Mouse (Mus musculus): ENCODE measurements around the gene Thada. TPM values are rescaled to one million over a fixed set of nuclear protein-coding genes. Genes with fewer than 3 reads are reported as not detected.

Thada gene
- total RNA-seq, 2 experiments from 2014 or later, result 5.3 to 6.1 TPM

- no peak for DNase-seq (ENCODE audit: low spot score)
Measured at GRCm38 (mm10) chr17:84478276-84478675, 12.3 kb upstream of the Thada start.

- DNase-seq (ENCODE audit: low spot score), result no peak
Measured at GRCm38 (mm10) chr17:84477176-84477575, 11.2 kb upstream of the Thada start.

GRCm38 (mm10) chr17:84474312-84474711, 8.3 kb upstream of the Thada start:
- DNase-seq (ENCODE audit: low spot score), result no peak

DNA sequence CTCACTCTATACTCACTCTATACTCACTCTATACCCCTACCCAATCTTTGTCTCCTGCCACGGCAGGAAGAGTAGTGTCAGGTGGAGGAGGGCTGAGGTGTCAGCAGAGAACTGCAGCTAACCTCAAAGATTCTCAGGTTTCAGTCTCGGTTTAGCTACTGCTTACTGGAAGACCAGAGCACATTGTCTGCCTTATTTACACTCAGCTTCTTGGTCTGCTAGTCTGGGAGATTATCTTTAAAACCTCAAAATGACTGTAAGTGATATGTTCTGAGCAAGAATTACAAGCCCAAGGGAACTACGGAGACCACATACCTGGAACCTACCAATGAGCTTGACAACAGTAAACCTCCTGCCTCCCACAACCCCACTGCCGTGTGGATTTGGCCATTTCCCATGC, 31.0 kb downstream of the Thada start:
- DNase-seq (ENCODE audit: low spot score), result no peak

- DNase-seq (ENCODE audit: low spot score), result no peak
Measured at GRCm38 (mm10) chr17:84434233-84434632, 31.8 kb downstream of the Thada start.

DNA sequence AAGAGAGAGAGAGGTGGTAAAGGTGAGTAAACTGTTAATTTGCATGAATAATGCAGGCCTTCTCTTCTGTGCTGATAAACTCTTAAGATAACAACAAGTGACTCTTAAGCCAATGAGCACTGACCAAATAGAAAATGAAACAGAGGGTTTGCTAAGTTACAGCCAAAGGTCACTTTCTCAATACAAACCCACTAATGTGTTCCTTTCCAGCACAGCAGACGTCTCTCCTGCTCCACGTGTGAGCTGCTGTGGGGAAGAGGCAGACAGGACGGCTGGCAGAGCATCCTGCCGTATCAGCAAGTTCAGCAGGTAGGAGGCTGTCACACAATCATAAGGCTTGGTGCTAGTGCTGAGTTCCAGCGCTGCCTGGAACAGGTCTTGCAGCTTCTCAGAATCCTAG, 34.0 kb downstream of the Thada start:
- no peak for DNase-seq (ENCODE audit: low spot score)

DNA sequence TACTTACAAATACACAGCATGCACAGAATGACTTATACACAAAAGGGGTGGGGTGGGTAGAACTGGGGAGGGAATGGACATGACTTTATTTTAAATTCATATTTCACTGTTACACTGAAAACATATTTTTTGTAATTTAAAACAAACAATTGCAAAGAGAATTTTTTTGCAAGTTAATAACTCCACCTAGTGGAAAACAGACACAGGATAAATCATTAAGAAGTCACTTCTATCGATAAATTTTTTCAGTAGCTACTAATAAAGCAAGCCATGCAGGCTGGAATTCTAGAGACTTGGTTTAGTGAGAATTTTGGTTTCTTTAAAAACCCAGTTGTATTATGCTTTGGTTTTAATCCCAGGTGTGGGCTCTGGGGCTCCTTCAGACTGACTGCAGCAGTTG, 41.7 kb downstream of the Thada start:
- no peak for DNase-seq (ENCODE audit: low spot score)

- DNase-seq (ENCODE audit: low spot score), result no peak
Measured at GRCm38 (mm10) chr17:84422916-84423315, 43.1 kb downstream of the Thada start.

DNA sequence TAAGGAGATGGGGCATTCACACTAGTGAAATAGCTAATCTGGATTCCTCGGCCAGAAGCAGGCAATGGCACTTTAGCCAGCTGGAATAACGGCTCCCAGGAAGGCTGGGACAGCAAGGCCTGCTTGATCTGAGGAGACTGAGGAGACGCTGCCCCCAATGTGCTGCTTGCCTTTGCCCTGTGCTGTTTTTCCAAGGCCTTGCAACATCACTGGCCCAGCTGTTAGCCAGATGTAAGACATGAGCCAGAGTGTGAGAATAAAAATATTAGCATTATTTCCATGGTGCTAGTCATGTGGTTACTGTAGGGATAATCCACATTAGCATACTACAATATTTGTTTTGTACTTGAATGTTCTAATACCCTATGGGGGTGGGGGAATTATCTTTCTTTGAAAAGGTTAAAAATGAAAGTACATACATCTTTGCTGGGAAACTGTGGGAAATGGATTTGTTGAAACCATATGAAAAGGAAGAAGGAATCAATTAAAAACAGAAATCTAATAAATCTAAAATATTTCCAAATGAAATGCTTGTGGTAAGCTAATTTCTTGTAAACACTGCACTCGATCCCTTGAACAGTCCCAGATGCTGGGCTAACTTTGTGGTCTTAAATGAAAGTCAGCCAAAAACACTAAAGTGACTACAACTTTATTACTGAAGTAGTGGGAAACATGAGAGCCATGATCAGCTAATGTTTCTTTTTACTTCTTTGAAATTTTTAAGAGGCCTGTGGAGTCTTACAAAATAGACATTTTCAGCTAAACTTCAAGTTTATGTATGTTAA, 43.8 kb downstream of the Thada start:
- peak; percentile 77 for DNase-seq (ENCODE audit: low spot score)

- no peak for DNase-seq (ENCODE audit: low spot score)
Measured at GRCm38 (mm10) chr17:84421042-84421441, 45.0 kb downstream of the Thada start.

- no peak for DNase-seq (ENCODE audit: low spot score)
Measured at GRCm38 (mm10) chr17:84420276-84420639, 45.7 kb downstream of the Thada start.

- peak; percentile 22 for DNase-seq (ENCODE audit: low spot score)
Measured at GRCm38 (mm10) chr17:84419326-84420275, 46.4 kb downstream of the Thada start.

GRCm38 (mm10) chr17:84415936-84416335, 50.1 kb downstream of the Thada start:
- peak; percentile 30 for DNase-seq (ENCODE audit: low spot score)

GRCm38 (mm10) chr17:84408731-84409130, 57.3 kb downstream of the Thada start:
- no peak for DNase-seq (ENCODE audit: low spot score)

DNA sequence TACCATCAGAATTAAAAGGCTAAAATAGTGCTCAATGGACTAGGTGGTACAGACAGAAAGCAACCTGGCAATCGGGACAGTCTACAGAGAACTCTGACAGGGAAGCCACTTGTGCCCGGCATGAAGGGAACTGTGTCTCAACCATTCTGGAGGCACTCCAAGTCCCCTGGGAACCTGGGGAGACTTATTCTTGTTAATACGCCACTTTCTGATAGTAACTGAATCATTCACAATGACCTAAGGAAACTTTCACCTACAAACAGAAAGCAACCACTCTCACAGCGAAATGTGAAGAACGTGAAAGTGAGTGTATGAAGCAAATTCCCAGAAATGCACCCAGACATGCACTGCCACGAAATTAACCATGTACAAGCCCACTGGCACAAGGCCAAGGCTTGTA, 60.4 kb downstream of the Thada start:
- peak; percentile 62 for DNase-seq (ENCODE audit: low spot score)

- DNase-seq (ENCODE audit: low spot score), result peak; percentile 36
Measured at GRCm38 (mm10) chr17:84401796-84402195, 64.2 kb downstream of the Thada start.

- no peak for DNase-seq (ENCODE audit: low spot score)
Measured at GRCm38 (mm10) chr17:84399431-84399830, 66.6 kb downstream of the Thada start.

- peak; percentile 65 for DNase-seq (ENCODE audit: low spot score)
Measured at GRCm38 (mm10) chr17:84390026-84390425, 76.0 kb downstream of the Thada start.

- DNase-seq (ENCODE audit: low spot score), result no peak
Measured at GRCm38 (mm10) chr17:84386176-84386575, 79.8 kb downstream of the Thada start.

- no peak for DNase-seq (ENCODE audit: low spot score)
Measured at GRCm38 (mm10) chr17:84385696-84386095, 80.3 kb downstream of the Thada start.

- DNase-seq (ENCODE audit: low spot score), result no peak
Measured at GRCm38 (mm10) chr17:84384661-84385060, 81.3 kb downstream of the Thada start.

- no peak for DNase-seq (ENCODE audit: low spot score)
Measured at GRCm38 (mm10) chr17:84380340-84380739, 85.7 kb downstream of the Thada start.
